Mouse (Mus musculus): ENCODE measurements around the gene Grasp. TPM values are rescaled to one million over a fixed set of nuclear protein-coding genes. Genes with fewer than 3 reads are reported as not detected.

The Grasp gene
- polyA plus RNA-seq, 1 experiment from 2014 or later = 10.7 TPM

- Histone ChIP-seq H3K27ac (no peak overlapping the region), H3K4me1 (0 out of 2 replicates have a peak, but pooled peaks cover 8% of the 10 kb centered on the region), H3K36me3 (peaks cover 67% of the 10 kb centered on the region), H3K4me3 (no peak overlapping the region), H3K27me3 (no peaks in the 10 kb centered on the region), H3K4me2 (replicated peaks) (no peak overlapping the region), H3K9me3 (no peaks in the 10 kb centered on the region), H3K9ac (no peak overlapping the region)
- no peak for ATAC-seq (ENCODE audit: insufficient number of reproducible peaks, insufficient read depth, low FRiP score, low TSS enrichment)
Observed at GRCm38 (mm10) chr15:101196961-101197360, 27.0 kb upstream of the Grasp start.

GRCm38 (mm10) chr15:101197497-101198179, 26.4 kb upstream of the Grasp start:
- H3K4me1 ChIP-seq = 0 out of 2 replicates have a peak, but pooled peaks cover 1% of the 10 kb centered on the region
- no peaks in the 10 kb centered on the region for H3K9me3 ChIP-seq
- H3K36me3 ChIP-seq = peaks cover 74% of the 10 kb centered on the region
- WGBS = 88% methylated on average over 15 of the region's 15 CpGs
- ATAC-seq (ENCODE audit: insufficient number of reproducible peaks, insufficient read depth, low FRiP score, low TSS enrichment) = no peak
- H3K9ac ChIP-seq = no peak overlapping the region
- no peak overlapping the region for H3K4me3 ChIP-seq
- no peak overlapping the region for H3K27ac ChIP-seq
- H3K4me2 ChIP-seq (replicated peaks) = no peak overlapping the region
- H3K27me3 ChIP-seq = no peaks in the 10 kb centered on the region

- ATAC-seq (ENCODE audit: insufficient number of reproducible peaks, insufficient read depth, low FRiP score, low TSS enrichment) = peak; percentile 53; the same call in 1 of the 2 replicates
- WGBS = 21% methylated on average over 3 of the region's 3 CpGs
- no peaks in the 10 kb centered on the region for H3K27me3 ChIP-seq
- no peak overlapping the region for H3K9ac ChIP-seq
- H3K4me1 ChIP-seq = no peaks in the 10 kb centered on the region
- H3K27ac ChIP-seq = no peak overlapping the region
- H3K4me2 ChIP-seq (replicated peaks) = no peak overlapping the region
- no peaks in the 10 kb centered on the region for H3K9me3 ChIP-seq
- H3K36me3 ChIP-seq = peaks cover 80% of the 10 kb centered on the region
- no peak overlapping the region for H3K4me3 ChIP-seq
Observed at GRCm38 (mm10) chr15:101198218-101198617, 25.8 kb upstream of the Grasp start.

GRCm38 (mm10) chr15:101198850-101199249, 25.1 kb upstream of the Grasp start:
- Histone ChIP-seq H3K4me2 (replicated peaks) (no peak overlapping the region), H3K4me1 (no peaks in the 10 kb centered on the region), H3K36me3 (peaks cover 86% of the 10 kb centered on the region), H3K9me3 (no peaks in the 10 kb centered on the region), H3K27me3 (no peaks in the 10 kb centered on the region), H3K9ac (no peak overlapping the region), H3K27ac (no peak overlapping the region), H3K4me3 (no peak overlapping the region)
- 86% methylated on average over 14 of the region's 14 CpGs for WGBS
- no peak for ATAC-seq (ENCODE audit: insufficient number of reproducible peaks, insufficient read depth, low FRiP score, low TSS enrichment)

- H3K4me1 ChIP-seq = no peaks in the 10 kb centered on the region
- ATAC-seq (ENCODE audit: insufficient number of reproducible peaks, insufficient read depth, low FRiP score, low TSS enrichment) = no peak
- H3K36me3 ChIP-seq = peaks cover 83% of the 10 kb centered on the region
- H3K4me2 ChIP-seq (replicated peaks) = no peak overlapping the region
- H3K4me3 ChIP-seq = no peak overlapping the region
- H3K27me3 ChIP-seq = no peaks in the 10 kb centered on the region
- no peak overlapping the region for H3K9ac ChIP-seq
- no peaks in the 10 kb centered on the region for H3K9me3 ChIP-seq
- 97% methylated on average over 9 of the region's 9 CpGs for WGBS
- no peak overlapping the region for H3K27ac ChIP-seq
Observed at GRCm38 (mm10) chr15:101200777-101201295, 23.2 kb upstream of the Grasp start.

GRCm38 (mm10) chr15:101201414-101201813, 22.6 kb upstream of the Grasp start:
- Histone ChIP-seq H3K4me1 (no peaks in the 10 kb centered on the region), H3K27ac (no peak overlapping the region), H3K4me3 (no peak overlapping the region), H3K27me3 (no peaks in the 10 kb centered on the region), H3K9ac (no peak overlapping the region), H3K4me2 (replicated peaks) (no peak overlapping the region), H3K36me3 (peaks cover 83% of the 10 kb centered on the region), H3K9me3 (no peaks in the 10 kb centered on the region)
- WGBS = 96% methylated on average over 3 of the region's 3 CpGs
- no peak for ATAC-seq (ENCODE audit: insufficient number of reproducible peaks, insufficient read depth, low FRiP score, low TSS enrichment)

- H3K27me3 ChIP-seq = no peaks in the 10 kb centered on the region
- ATAC-seq (ENCODE audit: insufficient number of reproducible peaks, insufficient read depth, low FRiP score, low TSS enrichment) = no peak
- H3K36me3 ChIP-seq = peaks cover 91% of the 10 kb centered on the region
- H3K27ac ChIP-seq = no peak overlapping the region
- no peaks in the 10 kb centered on the region for H3K4me1 ChIP-seq
- WGBS = 73% methylated on average over 4 of the region's 4 CpGs
- no peak overlapping the region for H3K4me2 ChIP-seq (replicated peaks)
- H3K9ac ChIP-seq = no peak overlapping the region
- no peak overlapping the region for H3K4me3 ChIP-seq
- H3K9me3 ChIP-seq = no peaks in the 10 kb centered on the region
Observed at GRCm38 (mm10) chr15:101203673-101204072, 20.3 kb upstream of the Grasp start.

- Histone ChIP-seq H3K9me3 (no peaks in the 10 kb centered on the region), H3K27me3 (no peaks in the 10 kb centered on the region), H3K4me1 (no peaks in the 10 kb centered on the region), H3K36me3 (peaks cover 93% of the 10 kb centered on the region), H3K4me3 (no peak overlapping the region), H3K9ac (no peak overlapping the region), H3K27ac (no peak overlapping the region), H3K4me2 (replicated peaks) (no peak overlapping the region)
- WGBS = 77% methylated on average over 7 of the region's 7 CpGs
- no peak for ATAC-seq (ENCODE audit: insufficient number of reproducible peaks, insufficient read depth, low FRiP score, low TSS enrichment)
Observed at GRCm38 (mm10) chr15:101204781-101205180, 19.2 kb upstream of the Grasp start.

- H3K4me1 ChIP-seq = no peaks in the 10 kb centered on the region
- no peak; the same call in 1 of the 2 replicates for ATAC-seq (ENCODE audit: insufficient number of reproducible peaks, insufficient read depth, low FRiP score, low TSS enrichment)
- no peak overlapping the region for H3K4me3 ChIP-seq
- WGBS = 67% methylated on average over 6 of the region's 6 CpGs
- H3K4me2 ChIP-seq (replicated peaks) = no peak overlapping the region
- peaks cover 71% of the 10 kb centered on the region for H3K36me3 ChIP-seq
- H3K27me3 ChIP-seq = no peaks in the 10 kb centered on the region
- no peaks in the 10 kb centered on the region for H3K9me3 ChIP-seq
- no peak overlapping the region for H3K9ac ChIP-seq
- H3K27ac ChIP-seq = no peak overlapping the region
Observed at GRCm38 (mm10) chr15:101210228-101210627, 13.8 kb upstream of the Grasp start.

GRCm38 (mm10) chr15:101210998-101211613, 12.9 kb upstream of the Grasp start:
- ATAC-seq (ENCODE audit: insufficient number of reproducible peaks, insufficient read depth, low FRiP score, low TSS enrichment) = no peak
- no peaks in the 10 kb centered on the region for H3K9me3 ChIP-seq
- no peaks in the 10 kb centered on the region for H3K27me3 ChIP-seq
- H3K4me2 ChIP-seq (replicated peaks) = no peak overlapping the region
- H3K9ac ChIP-seq = no peak overlapping the region
- no peaks in the 10 kb centered on the region for H3K4me1 ChIP-seq
- H3K4me3 ChIP-seq = no peak overlapping the region
- no peak overlapping the region for H3K27ac ChIP-seq
- peaks cover 66% of the 10 kb centered on the region for H3K36me3 ChIP-seq
- WGBS = 93% methylated on average over 14 of the region's 14 CpGs

- H3K4me1 ChIP-seq = no peaks in the 10 kb centered on the region
- no peaks in the 10 kb centered on the region for H3K9me3 ChIP-seq
- H3K27me3 ChIP-seq = no peaks in the 10 kb centered on the region
- no peak overlapping the region for H3K4me2 ChIP-seq (replicated peaks)
- H3K36me3 ChIP-seq = peaks cover 53% of the 10 kb centered on the region
- H3K9ac ChIP-seq = no peak overlapping the region
- H3K4me3 ChIP-seq = no peak overlapping the region
- 87% methylated on average over 14 of the region's 14 CpGs for WGBS
- H3K27ac ChIP-seq = no peak overlapping the region
- no peak for ATAC-seq (ENCODE audit: insufficient number of reproducible peaks, insufficient read depth, low FRiP score, low TSS enrichment)
Observed at GRCm38 (mm10) chr15:101212435-101212834, 11.6 kb upstream of the Grasp start.

- peaks cover 32% of the 10 kb centered on the region for H3K36me3 ChIP-seq
- H3K9ac ChIP-seq = no peak overlapping the region
- no peaks in the 10 kb centered on the region for H3K27me3 ChIP-seq
- no peak overlapping the region for H3K27ac ChIP-seq
- 0 out of 2 replicates have a peak, but pooled peaks cover 2% of the 10 kb centered on the region for H3K4me1 ChIP-seq
- no peaks in the 10 kb centered on the region for H3K9me3 ChIP-seq
- whole genome bisulfite sequencing = 65% methylated on average over 2 of the region's 2 CpGs
- no peak overlapping the region for H3K4me3 ChIP-seq
- H3K4me2 ChIP-seq (replicated peaks) = no peak overlapping the region
- no peak for ATAC-seq (ENCODE audit: insufficient number of reproducible peaks, insufficient read depth, low FRiP score, low TSS enrichment)
Observed at GRCm38 (mm10) chr15:101215136-101215535, 8.9 kb upstream of the Grasp start.
